Mouse (Mus musculus) spleen, adult 18-20 months (tissue): ENCODE results near the gene Supt20.
"Not testable (repeated sequence)": the region's sequence is repeated elsewhere in the genome, so short reads cannot be mapped to it uniquely, and the experiment has no call there.

ENCODE experiments used
- DNase-seq, 2 experiments: peaks; one replicate each; pipeline ENCODE4 v3.0.0; 2022; ENCODE audit warnings: mixed read lengths in 2 of 2

Gene Supt20

DNA sequence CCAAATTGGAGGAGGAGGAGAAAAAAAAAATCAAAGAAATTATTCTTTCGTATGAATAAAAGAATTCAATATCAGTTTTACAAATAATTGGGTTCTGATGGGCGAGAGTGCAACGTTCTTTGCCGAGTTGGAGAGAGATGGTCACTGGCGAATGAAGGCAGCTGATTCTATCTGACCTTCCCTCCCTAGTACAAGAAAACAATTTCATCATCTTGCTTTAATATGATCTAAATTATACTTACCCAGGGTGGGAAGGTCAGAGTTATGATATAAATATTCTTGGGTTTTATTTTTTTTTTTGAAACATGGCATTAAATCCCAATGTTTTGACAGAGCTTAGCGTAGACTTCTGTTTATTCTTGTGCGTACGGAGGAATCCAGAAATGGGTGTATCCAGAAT, 64.8 kb downstream of the Supt20 start:
- DNase-seq = no peak

- no peak for DNase-seq
These were observed 66.6 kb downstream of the Supt20 start for GRCm38 (mm10) chr3:54759211-54759610.

DNA sequence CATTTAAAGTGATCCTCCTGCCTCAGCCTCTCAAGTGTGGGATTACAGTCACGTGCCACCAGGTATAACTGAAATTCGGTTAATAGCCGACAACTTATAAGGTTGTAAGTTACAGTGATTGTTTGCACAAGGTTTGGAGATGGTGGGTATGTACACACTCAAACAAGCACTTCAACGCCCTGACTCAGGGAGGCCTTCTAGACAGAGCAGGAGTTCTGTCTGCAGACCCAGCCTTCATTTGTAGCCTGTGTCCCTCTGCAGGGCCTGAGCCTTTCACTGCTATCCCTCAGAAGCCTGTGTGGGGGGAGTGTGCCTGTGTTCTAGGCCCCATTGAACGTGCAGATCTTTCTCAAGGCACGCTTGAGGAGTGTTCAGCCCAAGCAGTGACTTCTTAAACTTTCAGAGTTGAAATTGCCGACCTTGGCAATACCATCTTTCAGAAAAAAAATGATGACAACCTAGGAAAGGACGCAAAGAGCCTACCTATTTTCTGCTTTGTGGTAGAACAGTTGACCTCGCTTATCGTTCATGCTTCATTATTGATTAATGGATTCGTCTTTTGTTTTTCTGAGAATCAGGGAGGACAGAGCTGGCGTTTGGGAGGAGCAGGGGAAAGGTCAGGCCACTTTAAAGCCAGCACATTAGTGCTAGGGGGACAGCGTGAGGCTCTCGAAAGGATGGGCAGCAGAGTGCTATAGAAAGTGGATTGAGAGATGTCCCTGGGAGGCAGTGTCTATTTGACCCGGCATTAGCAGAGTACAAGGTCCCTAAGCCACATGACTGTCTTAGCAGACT, 67.9 kb downstream of the Supt20 start:
- no peak for DNase-seq

DNA sequence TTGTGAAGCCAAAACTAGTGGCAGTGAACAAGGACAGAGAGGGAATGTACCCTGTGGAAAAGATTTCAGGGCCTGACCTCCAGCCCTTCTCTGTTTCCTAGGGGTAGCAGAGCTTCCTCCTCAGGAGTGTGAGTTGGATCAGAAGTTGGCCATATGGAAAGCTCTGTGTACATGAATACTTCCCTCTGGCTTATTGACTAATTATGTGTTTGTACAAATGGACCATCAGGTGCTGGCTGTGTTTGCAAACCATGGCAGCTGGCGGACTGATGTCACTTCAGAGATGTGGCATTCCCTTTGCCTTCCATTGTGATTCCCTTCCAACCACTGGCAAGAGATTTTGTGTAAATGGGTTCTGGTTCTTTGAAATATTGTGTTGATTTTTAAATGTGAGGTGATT, 68.7 kb downstream of the Supt20 start:
- DNase-seq = no peak

GRCm38 (mm10) chr3:54764418-54764817, 71.8 kb downstream of the Supt20 start:
- DNase-seq = no peak

DNA sequence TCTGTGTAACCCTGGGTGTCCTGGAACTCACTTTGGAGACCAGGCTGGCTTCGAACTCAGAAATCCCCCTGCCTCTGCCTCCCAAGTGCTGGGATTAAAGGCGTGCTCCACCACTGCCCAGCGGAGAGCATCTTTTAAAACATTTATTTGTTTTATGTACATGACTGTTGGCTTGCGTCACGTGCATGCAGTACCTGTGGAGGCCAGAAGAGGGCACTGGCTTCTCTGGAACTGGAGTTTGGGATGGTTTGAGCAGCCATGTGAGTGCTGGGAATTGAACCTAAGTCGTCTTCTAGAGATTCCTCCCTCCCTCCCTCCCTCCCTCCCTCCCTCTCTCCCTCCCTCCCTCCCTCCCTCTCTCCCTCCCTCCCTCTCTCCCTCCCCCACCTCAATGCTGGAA, 72.9 kb downstream of the Supt20 start:
- DNase-seq = not testable (repeated sequence)

GRCm38 (mm10) chr3:54766034-54766433, 73.4 kb downstream of the Supt20 start:
- no peak for DNase-seq

DNA sequence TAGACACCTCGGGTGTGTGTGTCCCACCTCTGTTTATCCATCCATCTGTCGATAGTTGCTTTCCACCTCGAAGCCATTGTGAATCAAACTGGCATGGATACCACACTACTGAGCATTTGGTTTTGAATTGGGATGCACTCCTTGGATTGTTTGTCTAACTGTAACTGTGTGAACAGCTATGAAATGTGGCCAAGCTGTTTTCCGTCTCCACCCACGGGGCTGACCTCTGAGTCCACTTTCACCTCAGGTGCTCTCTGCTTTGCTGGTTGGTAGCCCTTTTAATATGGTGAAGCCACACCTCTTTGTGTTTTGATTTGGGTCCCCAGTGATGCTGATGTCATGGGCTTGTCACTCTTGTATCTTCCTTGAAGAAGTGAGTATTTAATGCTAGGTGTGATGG, 74.2 kb downstream of the Supt20 start:
- DNase-seq = no peak

DNA sequence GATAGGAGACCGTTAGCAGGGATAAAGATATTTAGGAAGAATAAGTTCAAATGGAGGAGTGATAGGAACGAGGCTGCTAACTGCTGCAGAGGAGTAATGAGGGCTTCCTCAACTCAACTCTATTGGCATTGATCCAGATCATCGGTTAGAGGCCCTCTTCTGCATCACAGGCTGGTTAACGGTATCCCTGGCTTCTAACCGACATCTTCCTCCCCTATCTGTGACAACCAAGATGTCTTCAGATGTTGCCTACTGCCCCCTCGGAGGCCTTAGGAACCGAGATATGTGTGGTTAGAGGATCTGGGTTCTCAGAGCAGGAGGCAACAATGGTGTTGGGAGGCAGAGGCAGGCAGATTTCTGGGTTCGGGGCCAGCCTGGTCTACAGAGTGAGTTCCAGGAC, 76.0 kb downstream of the Supt20 start:
- DNase-seq = no peak

GRCm38 (mm10) chr3:54769349-54770275, 77.0 kb downstream of the Supt20 start:
- no peak for DNase-seq

GRCm38 (mm10) chr3:54773613-54774012, 81.0 kb downstream of the Supt20 start:
- DNase-seq = no peak

DNA sequence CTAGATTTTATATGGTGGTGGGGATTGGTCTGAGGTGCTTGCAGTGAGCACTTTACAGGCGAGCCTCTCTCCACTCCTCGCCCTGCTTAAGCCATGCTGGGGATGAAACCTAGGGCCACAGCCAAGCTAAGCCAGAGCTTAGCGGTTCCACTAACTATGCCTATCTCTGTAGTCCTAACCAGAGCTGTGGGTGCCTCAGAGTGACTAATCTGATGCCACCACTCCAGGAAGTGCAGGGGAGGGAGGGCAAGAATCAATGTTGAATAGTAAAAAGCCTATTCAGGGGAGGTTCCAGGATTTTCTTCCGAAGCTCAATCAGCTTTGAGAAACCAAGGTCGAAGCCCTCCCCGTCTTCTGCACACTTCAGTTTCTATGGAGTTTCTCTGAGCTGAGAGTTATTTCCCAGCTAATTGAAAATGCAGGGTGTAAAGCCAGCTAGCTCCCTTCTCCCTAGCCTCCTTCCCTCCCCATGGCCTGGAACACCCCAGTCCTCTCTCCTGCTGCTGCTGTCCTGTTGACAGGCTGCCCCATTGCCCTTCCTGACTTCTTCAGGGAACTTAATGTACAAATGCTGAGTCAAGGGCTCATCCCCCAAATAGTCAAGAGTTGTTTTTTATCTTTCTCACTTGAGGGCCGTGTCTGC, 83.5 kb downstream of the Supt20 start:
- no peak for DNase-seq
